Mouse (Mus musculus) lung, adult 18-20 months (tissue): ENCODE measurements around the gene Olfr716.
"Not testable (repeated sequence)": the region's sequence is repeated elsewhere in the genome, so short reads cannot be mapped to it uniquely, and the experiment has no call there.

Experiments used
- DNase-seq, 2 experiments: peaks; one replicate each; pipeline ENCODE4 v3.0.0; 2022; ENCODE audit warnings: mixed read lengths in 2 of 2

The Olfr716 gene

DNA sequence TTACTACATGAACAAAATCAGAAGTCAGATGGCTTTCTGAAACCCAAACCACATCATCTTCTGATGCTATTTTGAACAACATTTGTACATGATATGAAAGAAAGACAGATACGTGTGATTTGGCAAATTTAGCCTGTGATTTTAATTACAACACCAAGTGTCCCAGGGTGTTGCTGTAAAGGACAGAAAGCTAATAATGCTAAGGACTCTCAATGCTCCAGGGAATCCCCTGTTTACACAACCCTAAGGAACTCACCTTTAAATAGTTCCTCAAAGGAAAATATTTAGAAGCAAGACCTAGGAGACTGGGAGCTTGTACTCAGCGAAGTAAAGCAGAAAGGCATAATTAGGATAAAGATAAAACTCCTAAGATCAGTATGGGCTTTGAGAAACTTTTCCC, at the start of gene Olfr716:
Gene Olfr716 (plus strand): TSS at position 301 of the 400 bp plus-strand sequence.
- DNase-seq = not testable (repeated sequence)

DNA sequence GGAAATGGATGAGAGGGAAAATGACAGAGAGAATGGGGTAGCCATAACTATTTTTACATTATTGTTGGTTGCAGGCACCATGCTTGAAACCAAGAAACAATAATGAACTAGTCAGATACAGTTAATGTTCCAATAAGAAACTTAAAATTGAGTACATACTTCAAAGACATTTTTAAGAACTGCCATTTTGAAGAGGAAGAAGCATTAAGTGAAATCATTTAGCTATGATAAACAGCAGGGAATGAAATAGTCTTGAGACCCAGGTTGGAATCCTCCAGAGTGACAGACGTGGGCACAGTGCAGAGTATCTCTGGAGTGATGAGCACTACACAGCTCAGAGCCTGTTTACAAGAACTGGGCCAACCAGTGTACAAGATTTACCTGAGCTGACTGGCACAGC, 45.2 kb upstream of the Olfr716 start, which contains the start of gene Olfr17:
Gene Olfr17 (plus strand): TSS at position 301 of the 400 bp plus-strand sequence.
- no peak for DNase-seq

DNA sequence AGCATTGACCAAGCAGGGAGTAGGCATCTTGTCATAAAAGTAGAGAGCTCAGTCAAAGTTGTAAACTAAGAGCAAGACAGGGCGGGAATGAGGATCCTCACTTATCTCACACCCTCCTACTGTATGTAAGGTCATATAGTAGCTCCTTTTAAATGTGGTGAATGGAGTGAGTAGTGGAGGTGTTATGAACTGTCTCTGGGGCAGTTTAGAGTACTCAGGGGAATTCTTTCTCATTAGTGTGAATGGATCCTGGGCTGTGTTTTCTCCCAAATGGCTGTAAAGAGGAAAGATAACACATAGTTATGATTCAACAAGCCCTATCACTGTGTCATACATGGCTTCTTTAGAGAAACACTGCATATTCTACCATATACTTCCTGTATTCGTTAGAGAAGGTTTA, 27.9 kb upstream of the Olfr716 start, which contains the start of gene Olfr715b:
Gene Olfr715b (minus strand): TSS at position 101 of the 400 bp plus-strand sequence.
- DNase-seq = not testable (repeated sequence)

GRCm38 (mm10) chr7:107130983-107131382, 7.1 kb upstream of the Olfr716 start, which contains the start of gene Olfr715:
Gene Olfr715 (minus strand): TSS chr7:107131083.
- DNase-seq = not testable (repeated sequence)

DNA sequence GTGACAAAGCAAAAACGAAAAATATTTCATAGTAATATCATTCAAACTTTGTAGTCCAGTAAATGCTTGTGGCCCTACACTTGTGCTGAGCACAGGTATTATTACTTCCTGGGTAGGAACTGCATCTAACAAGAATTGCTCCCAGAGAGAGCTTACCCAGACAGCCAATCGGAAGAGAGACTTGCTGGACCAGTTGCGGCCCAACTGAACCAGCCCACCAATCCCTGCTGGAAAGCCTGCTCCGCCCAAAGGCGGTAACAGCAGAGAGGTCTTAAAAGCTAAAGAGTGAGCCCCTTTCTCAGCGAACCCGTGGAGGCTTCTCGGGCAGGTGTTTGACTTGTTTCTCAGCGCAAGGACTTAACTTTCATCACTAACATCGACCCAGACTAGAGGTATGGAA, 28.6 kb downstream of the Olfr716 start, which contains the start of gene Nlrp14:
Gene Nlrp14 (plus strand): TSS at position 301 of the 400 bp plus-strand sequence.
- no peak for DNase-seq

GRCm38 (mm10) chr7:107180406-107180805, 42.3 kb downstream of the Olfr716 start:
- DNase-seq = peak in 1 of 2 experiments; percentile 2
